Mouse (Mus musculus) kidney, postnatal 0 days (tissue): ENCODE results near the gene H6pd. TPM values are rescaled to one million over a fixed set of nuclear protein-coding genes. Genes with fewer than 3 reads are reported as not detected.

Source experiments
- ATAC-seq: fragments of 200-750 bp; cut with Nextera tagmentation; replicated peaks from 2 replicates; pipeline ENCODE4 v1.8.0; 2017; ENCODE audit warnings: low read depth, moderate number of reproducible peaks, moderate TSS enrichment, moderate library complexity; ENCODE audit not compliant: low FRiP score
- DNase-seq: peaks from one replicate; pipeline ENCODE4 v3.0.0-alpha.2; 2016; ENCODE audit warnings: low spot score
- H3K27ac ChIP-seq: fragments of 300-500 bp; sonication (generic); 2 replicates; pipeline ENCODE4 v1.5.1; 2014; ENCODE audit warnings: mild to moderate bottlenecking
- H3K27me3 ChIP-seq: fragments of 300-500 bp; sonication (generic); 2 replicates; pipeline ENCODE4 v1.6.1; 2014; ENCODE audit warnings: low read length, mixed read lengths; ENCODE audit not compliant: insufficient read depth
- H3K36me3 ChIP-seq: fragments of 300-500 bp; sonication (generic); 2 replicates; pipeline ENCODE4 v1.6.1; 2014; ENCODE audit warnings: low read length, mixed read lengths; ENCODE audit not compliant: insufficient read depth
- H3K4me1 ChIP-seq: fragments of 300-500 bp; sonication (generic); replicated peaks from 2 replicates; pipeline ENCODE4 v1.6.1; 2014; ENCODE audit warnings: antibody characterized with exemption, low read length, mixed read lengths; ENCODE audit not compliant: insufficient read depth
- H3K4me2 ChIP-seq: fragments of 300-500 bp; sonication (generic); 2 replicates; pipeline ENCODE4 v1.6.1; 2014; ENCODE audit warnings: mild to moderate bottlenecking, low read length, moderate library complexity, mixed read lengths
- H3K4me3 ChIP-seq: fragments of 300-500 bp; sonication (generic); replicated peaks from 2 replicates; pipeline ENCODE4 v1.5.1; 2014; ENCODE audit warnings: low read depth, low read length
- H3K9ac ChIP-seq: fragments of 300-500 bp; sonication (generic); 2 replicates; pipeline ENCODE4 v1.6.1; 2014; ENCODE audit warnings: low read depth, low read length
- H3K9me3 ChIP-seq: fragments of 300-500 bp; sonication (generic); replicated peaks from 2 replicates; pipeline ENCODE4 v1.6.1; 2016; ENCODE audit warnings: low read length, inconsistent platforms, mixed read lengths
- CTCF ChIP-seq: IDR thresholded peaks from 2 replicates; pipeline ENCODE4 v1.5.1; 2016; ENCODE audit warnings: antibody characterized with exemption, low read depth, mild to moderate bottlenecking, moderate library complexity
- WGBS: fragments of 180-500 bp; shearing (Covaris S2); extraction: QIAGEN DNeasy Blood & Tissue Kit; methylation state at CpG from one replicate; pipeline ENCODE4 v1.1.7; 2014; 5-methylcytosine and 5-hydroxymethylcytosine counted together
- polyA plus RNA-seq: library from polyadenylated mRNA; unstranded; fragments of >200 nt; fragmentation: Nextera tagmentation; extraction: Ambion mirVana; gene quantifications from 2 replicates; pipeline ENCODE4 v1.2.1, GENCODE M21; 2015

Gene H6pd
- polyA plus RNA-seq, 1 experiment from 2014 or later = 27.8 TPM

GRCm38 (mm10) chr4:149983921-149984645 is 24.7 kb downstream of the H6pd start:
- 91% methylated on average over 23 of the region's 23 CpGs for WGBS
- TF ChIP-seq CTCF = no peak
- ATAC-seq (no peak), DNase-seq (no peak)
- Histone ChIP-seq H3K4me1 (peaks cover 13% of the 10 kb centered on the region), H3K4me3 (no peak overlapping the region), H3K9me3 (no peaks in the 10 kb centered on the region), H3K27me3 (no peaks in the 10 kb centered on the region), H3K4me2 (no peak overlapping the region), H3K9ac (no peak overlapping the region), H3K27ac (no peak overlapping the region), H3K36me3 (peaks cover 18% of the 10 kb centered on the region; the same call in 1 of the 2 replicates)

DNA sequence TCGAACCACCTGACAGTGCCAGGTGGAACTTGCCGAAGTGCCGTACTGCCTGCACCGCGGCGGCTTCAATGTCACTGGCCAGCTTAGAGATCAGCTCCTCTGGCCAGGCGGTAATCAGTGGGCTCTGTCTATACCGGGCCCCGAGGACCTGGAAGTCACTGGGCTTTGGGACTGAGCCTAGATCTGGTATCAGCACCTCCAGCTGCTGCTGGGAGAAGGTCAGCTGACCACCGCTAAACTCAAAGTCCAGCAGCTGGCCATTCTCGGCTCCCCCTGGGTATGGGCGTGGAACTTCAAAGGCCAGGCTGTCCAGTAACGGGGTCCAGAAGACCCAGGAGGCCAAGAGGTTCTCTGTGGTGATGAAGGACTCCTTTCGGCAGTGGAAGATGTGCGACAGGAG is 26.7 kb downstream of the H6pd start:
- TF ChIP-seq CTCF = no peak
- Histone ChIP-seq H3K27ac (no peak overlapping the region), H3K36me3 (peaks cover 18% of the 10 kb centered on the region; the same call in 1 of the 2 replicates), H3K4me3 (no peak overlapping the region), H3K4me1 (peaks cover 14% of the 10 kb centered on the region), H3K9me3 (no peaks in the 10 kb centered on the region), H3K4me2 (no peak overlapping the region), H3K27me3 (no peaks in the 10 kb centered on the region), H3K9ac (no peak overlapping the region)
- ATAC-seq = no peak
- DNase-seq = no peak
- WGBS = 80% methylated on average over 15 of the region's 15 CpGs

DNA sequence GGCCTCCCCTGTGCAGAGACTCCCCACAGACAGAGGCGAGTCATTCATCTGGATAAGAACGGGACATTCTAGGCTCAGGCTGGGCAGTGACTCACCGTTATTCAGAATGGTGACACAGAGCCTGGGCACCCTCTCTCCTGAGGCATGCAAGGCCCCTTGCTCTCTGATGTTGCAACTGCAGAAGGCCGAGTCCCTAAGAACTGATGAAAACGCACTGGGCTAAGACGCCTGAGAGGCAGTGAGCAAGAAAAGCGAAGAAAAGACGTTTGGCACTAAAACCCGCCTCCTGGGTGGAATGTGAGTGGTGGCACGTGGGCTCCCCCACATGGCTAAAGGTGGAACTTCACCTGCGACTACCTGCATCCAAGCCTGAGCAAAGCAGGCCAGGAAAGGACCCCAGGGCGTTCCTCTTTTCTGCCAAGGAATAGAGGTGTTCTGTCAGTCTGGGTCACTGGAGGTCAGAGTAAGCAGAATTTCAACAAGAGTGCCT is 29.0 kb downstream of the H6pd start:
- peak overlapping the region; percentile 10; the same call in 1 of the 2 replicates for H3K9ac ChIP-seq
- peaks cover 18% of the 10 kb centered on the region for H3K4me1 ChIP-seq
- ATAC-seq (peak; percentile 58), DNase-seq (peak; percentile 90)
- H3K9me3 ChIP-seq = no peaks in the 10 kb centered on the region
- WGBS = 5% methylated on average over 12 of the region's 12 CpGs
- no peak overlapping the region for H3K4me2 ChIP-seq
- TF ChIP-seq CTCF = peak; percentile 97
- H3K36me3 ChIP-seq = peaks cover 18% of the 10 kb centered on the region; the same call in 1 of the 2 replicates
- no peaks in the 10 kb centered on the region for H3K27me3 ChIP-seq
- H3K4me3 ChIP-seq = no peak overlapping the region
- no peak overlapping the region for H3K27ac ChIP-seq

- no peak for ATAC-seq
- DNase-seq = no peak
- peaks cover 18% of the 10 kb centered on the region; the same call in 1 of the 2 replicates for H3K36me3 ChIP-seq
- H3K4me2 ChIP-seq = no peak overlapping the region
- 86% methylated on average over 2 of the region's 2 CpGs for WGBS
- no peak overlapping the region for H3K9ac ChIP-seq
- no peaks in the 10 kb centered on the region for H3K27me3 ChIP-seq
- no peaks in the 10 kb centered on the region for H3K9me3 ChIP-seq
- no peak overlapping the region for H3K27ac ChIP-seq
- no peak overlapping the region for H3K4me3 ChIP-seq
- no peak for TF ChIP-seq CTCF
- H3K4me1 ChIP-seq = peaks cover 18% of the 10 kb centered on the region
These were observed 30.0 kb downstream of the H6pd start for GRCm38 (mm10) chr4:149978820-149979219.

DNA sequence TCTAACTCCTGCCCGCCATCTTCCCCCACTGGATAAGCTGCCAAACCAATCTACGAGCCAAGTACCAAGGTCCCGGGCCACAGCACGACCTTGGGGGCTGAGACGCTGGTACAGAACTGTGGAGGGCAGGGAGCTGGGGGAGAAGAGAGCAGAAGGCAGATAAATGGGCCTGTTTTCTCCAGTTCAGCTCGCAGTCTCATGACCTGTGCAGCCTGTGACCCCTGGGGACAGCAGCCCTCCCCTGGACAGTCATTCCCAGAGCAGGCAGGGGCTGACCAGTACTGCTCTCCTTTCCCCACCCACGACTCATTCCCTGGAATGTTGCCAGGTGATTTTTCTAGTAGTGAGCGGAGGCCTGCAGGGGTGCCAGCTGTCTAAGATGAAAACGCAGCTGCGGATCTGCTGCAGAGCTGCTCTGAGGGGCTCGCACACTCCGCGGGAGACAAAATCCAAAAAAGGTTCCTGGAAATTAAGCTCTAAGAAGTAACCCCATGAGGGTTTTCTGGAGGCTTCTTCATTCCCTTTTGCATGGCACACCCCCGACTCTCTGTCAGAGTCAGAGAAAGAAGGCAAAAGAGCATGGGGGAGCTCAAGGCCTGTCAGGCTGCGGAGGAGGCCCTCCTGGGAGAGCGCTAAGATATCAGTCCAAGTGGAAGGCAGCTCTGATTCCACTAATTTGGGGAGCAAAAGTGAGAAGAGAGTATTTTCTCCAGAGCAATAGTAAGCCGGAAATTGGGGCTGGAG is 30.9 kb downstream of the H6pd start:
- 35% methylated on average over 17 of the region's 17 CpGs for WGBS
- Histone ChIP-seq H3K4me3 (no peak overlapping the region), H3K4me2 (no peak overlapping the region), H3K27me3 (no peaks in the 10 kb centered on the region), H3K4me1 (peaks cover 18% of the 10 kb centered on the region), H3K36me3 (0 out of 2 replicates have a peak, but pooled peaks cover 13% of the 10 kb centered on the region), H3K9me3 (no peaks in the 10 kb centered on the region), H3K27ac (peak overlapping the region; percentile 40), H3K9ac (0 out of 2 replicates have a peak overlapping the region, but pooled peaks have one; percentile 5)
- DNase-seq (peak; percentile 71), ATAC-seq (peak; percentile 77; the same call in 1 of the 2 replicates)
- TF ChIP-seq CTCF = no peak

- no peak for ATAC-seq
- no peaks in the 10 kb centered on the region for H3K9me3 ChIP-seq
- no peak for TF ChIP-seq CTCF
- H3K27me3 ChIP-seq = no peaks in the 10 kb centered on the region
- 0 out of 2 replicates have a peak, but pooled peaks cover 7% of the 10 kb centered on the region for H3K36me3 ChIP-seq
- WGBS = 69% methylated on average over 6 of the region's 6 CpGs
- H3K27ac ChIP-seq = no peak overlapping the region
- peaks cover 18% of the 10 kb centered on the region for H3K4me1 ChIP-seq
- no peak for DNase-seq
- H3K9ac ChIP-seq = no peak overlapping the region
- H3K4me2 ChIP-seq = no peak overlapping the region
- H3K4me3 ChIP-seq = no peak overlapping the region
These were observed 31.6 kb downstream of the H6pd start for GRCm38 (mm10) chr4:149977181-149977580.
